Mouse (Mus musculus) brain, embryonic 14.5 days (tissue): ENCODE results near the gene Olfr1224-ps1.

Experiments
- CTCF ChIP-seq: fragments of 200-500 bp; IDR thresholded peaks from 2 replicates; pipeline ENCODE4 v1.5.1; 2012; ENCODE audit warnings: inconsistent platforms, mild to moderate bottlenecking, moderate library complexity, borderline replicate concordance; ENCODE audit not compliant: insufficient read depth, insufficient read length; ENCODE audit errors: extremely low read depth
- POLR2A ChIP-seq: fragments of 200-500 bp; IDR thresholded peaks from 2 replicates; pipeline ENCODE4 v1.6.1; 2012; ENCODE audit warnings: mild to moderate bottlenecking, inconsistent platforms, borderline replicate concordance; ENCODE audit not compliant: poor library complexity, insufficient read depth, insufficient read length, severe bottlenecking; ENCODE audit errors: extremely low read depth

GRCm38 (mm10) chr2:89151460-89151859 lies 12.4 kb downstream of the Olfr1224-ps1 start, which contains the start of gene Olfr1223:
- TF ChIP-seq CTCF (no peak), POLR2A (no peak)
